Mouse (Mus musculus) C2C12 (cell line): ENCODE data around the gene Caml. TPM values are rescaled to one million over a fixed set of nuclear protein-coding genes. Genes with fewer than 3 reads are reported as not detected.
"Not testable (repeated sequence)": the region's sequence is repeated elsewhere in the genome, so short reads cannot be mapped to it uniquely, and the experiment has no call there.

Experiments used
- H3K27me3 ChIP-seq: one replicate; pipeline ENCODE4 v1.6.1; 2011; ENCODE audit not compliant: control insufficient read depth, insufficient read depth, insufficient read length
- H3K36me3 ChIP-seq: one replicate; pipeline ENCODE4 v1.6.1; 2011; ENCODE audit not compliant: control insufficient read depth, insufficient read depth
- H3K4me3 ChIP-seq: one replicate; pipeline ENCODE4 v1.5.1; 2011; ENCODE audit warnings: mild to moderate bottlenecking, control low read depth; ENCODE audit not compliant: poor library complexity, insufficient read depth, severe bottlenecking
- H3K79me2 ChIP-seq: one replicate; pipeline ENCODE4 v1.6.1; 2011; ENCODE audit not compliant: control insufficient read depth, insufficient read depth
- H3K79me3 ChIP-seq: one replicate; pipeline ENCODE4 v1.6.1; 2011; ENCODE audit warnings: low read depth, control low read depth
- H3ac ChIP-seq: one replicate; pipeline ENCODE3; 2011; ENCODE audit warnings: low read depth; ENCODE audit not compliant: control insufficient read depth, insufficient read length
- CEBPB ChIP-seq: IDR thresholded peaks from one replicate; pipeline ENCODE4 v1.6.1; 2011; ENCODE audit warnings: low read depth, mild to moderate bottlenecking, control low read depth, moderate library complexity
- CTCF ChIP-seq: IDR thresholded peaks from one replicate; pipeline ENCODE4 v1.5.1; 2011; ENCODE audit not compliant: control insufficient read depth, insufficient read depth, insufficient read length
- FOSL1 ChIP-seq: IDR thresholded peaks from one replicate; pipeline ENCODE4 v1.8.0; 2011; ENCODE audit warnings: mild to moderate bottlenecking, low read length; ENCODE audit not compliant: poor library complexity, insufficient read depth, severe bottlenecking
- MAX ChIP-seq: IDR thresholded peaks from one replicate; pipeline ENCODE4 v1.6.1; 2011; ENCODE audit warnings: mild to moderate bottlenecking, control low read depth
- MYOD1 ChIP-seq: IDR thresholded peaks from one replicate; pipeline ENCODE4 v1.6.1; 2011; ENCODE audit warnings: low read depth; ENCODE audit not compliant: control insufficient read depth, insufficient read length
- MYOG ChIP-seq: IDR thresholded peaks from one replicate; pipeline ENCODE4 v1.6.1; 2011; ENCODE audit not compliant: control insufficient read depth, insufficient read length; ENCODE audit errors: extremely low read depth
- USF1 ChIP-seq: IDR thresholded peaks from one replicate; pipeline ENCODE4 v1.6.1; 2011; ENCODE audit warnings: low read depth, mild to moderate bottlenecking, control low read depth, moderate library complexity
- long read RNA-seq, 2 experiments: library from polyadenylated mRNA; unstranded; transcript quantifications; one replicate each; pipeline ENCODE4 v2.0.0; 2019 to 2020
- polyA plus RNA-seq: library from polyadenylated mRNA; unstranded; fragments of >200 nt; fragmentation: generic; extraction: Trizol; gene quantifications from one replicate; pipeline ENCODE4 v1.2.1, GENCODE M21; 2012; ENCODE audit warnings: missing spikeins

Gene Caml
- polyA plus RNA-seq: 32.1 TPM
- long read RNA-seq, experiment 1, transcript Caml-201 (4 exons, 1,382 nt): major isoform, 32 of 36 reads
- long read RNA-seq, experiment 1, partial matches to known transcripts: 2 of 36 reads
- long read RNA-seq, experiment 1, other reads (novel, unspliced or antisense): 2 of 36 reads
- long read RNA-seq, experiment 2, transcript Caml-201 (4 exons, 1,382 nt): major isoform, 49 of 52 reads
- long read RNA-seq, experiment 2, partial matches to known transcripts: 0 of 52 reads
- long read RNA-seq, experiment 2, other reads (novel, unspliced or antisense): 3 of 52 reads

DNA sequence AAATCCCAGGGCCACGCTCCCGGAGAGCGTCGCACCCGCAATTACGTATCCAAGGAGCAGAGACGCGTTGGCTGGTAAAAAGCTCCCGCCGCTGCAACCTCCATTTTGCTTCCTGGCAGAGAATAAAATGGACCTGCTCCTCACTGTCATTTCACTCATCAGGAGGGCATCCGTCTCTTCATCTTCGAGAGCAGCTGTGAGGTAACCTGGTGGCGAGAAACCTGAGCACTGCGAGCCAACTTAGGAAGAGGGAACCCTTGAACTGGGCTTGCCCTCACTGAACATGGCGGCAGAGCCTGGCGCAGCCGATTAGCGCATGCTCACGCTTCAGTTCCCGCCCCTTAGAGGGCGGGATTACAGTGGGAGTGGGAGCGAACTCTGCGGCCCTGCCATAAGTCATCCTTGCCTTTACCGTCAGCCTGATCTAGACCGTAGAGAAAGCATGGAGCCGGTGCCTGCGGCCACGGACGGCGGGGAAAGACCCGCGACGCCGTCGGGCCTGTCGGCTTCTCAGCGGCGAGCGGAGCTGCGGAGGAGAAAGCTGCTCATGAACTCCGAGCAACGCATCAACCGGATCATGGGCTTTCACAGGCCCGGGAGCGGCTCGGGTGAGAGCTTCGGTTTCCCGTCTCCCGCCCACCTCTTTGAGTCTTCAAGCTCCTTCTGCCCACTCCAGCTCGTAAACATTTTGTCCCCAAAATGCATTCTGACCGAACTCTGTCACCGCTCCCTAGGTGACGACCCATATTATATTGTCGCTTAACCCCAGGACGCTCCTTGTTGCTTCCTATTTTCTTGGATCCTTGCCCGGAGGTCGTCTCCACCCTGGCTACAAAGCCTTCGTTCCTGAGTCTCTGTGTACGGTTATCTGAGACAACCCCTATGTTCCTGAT lies at the start of gene Caml:
Gene Caml, plus strand, starts transcription at position 357 of the 893 bp plus-strand sequence.
- no peak for TF ChIP-seq MYOD1
- TF ChIP-seq MYOG: no peak
- TF ChIP-seq USF1: no peak
- no peak for TF ChIP-seq MAX
- no peak for TF ChIP-seq CEBPB
- TF ChIP-seq CTCF: no peak
- no peak for TF ChIP-seq FOSL1
- Histone ChIP-seq H3K79me2 (peaks cover 47% of the 10 kb centered on the region), H3ac (peak within 1 kb of the TSS; percentile 74), H3K4me3 (peak within 1 kb of the TSS; percentile 87), H3K27me3 (no peaks in the 10 kb centered on the region), H3K36me3 (peaks cover 13% of the 10 kb centered on the region), H3K79me3 (peaks cover 20% of the 10 kb centered on the region)

- peaks cover 1% of the 10 kb centered on the region for H3K36me3 ChIP-seq
- no peaks in the 10 kb centered on the region for H3K27me3 ChIP-seq
- H3K79me3 ChIP-seq: peaks cover 22% of the 10 kb centered on the region
- no peak within 1 kb of the TSS for H3ac ChIP-seq
- H3K4me3 ChIP-seq: no peak within 1 kb of the TSS
- no peak for TF ChIP-seq CTCF
- TF ChIP-seq MYOD1: no peak
- peaks cover 38% of the 10 kb centered on the region for H3K79me2 ChIP-seq
Observed at GRCm38 (mm10) chr13:55573432-55573831, 49.4 kb upstream of the Caml start, which contains the start of gene Tmed9. Gene Tmed9 (plus strand): TSS chr13:55573732.

DNA sequence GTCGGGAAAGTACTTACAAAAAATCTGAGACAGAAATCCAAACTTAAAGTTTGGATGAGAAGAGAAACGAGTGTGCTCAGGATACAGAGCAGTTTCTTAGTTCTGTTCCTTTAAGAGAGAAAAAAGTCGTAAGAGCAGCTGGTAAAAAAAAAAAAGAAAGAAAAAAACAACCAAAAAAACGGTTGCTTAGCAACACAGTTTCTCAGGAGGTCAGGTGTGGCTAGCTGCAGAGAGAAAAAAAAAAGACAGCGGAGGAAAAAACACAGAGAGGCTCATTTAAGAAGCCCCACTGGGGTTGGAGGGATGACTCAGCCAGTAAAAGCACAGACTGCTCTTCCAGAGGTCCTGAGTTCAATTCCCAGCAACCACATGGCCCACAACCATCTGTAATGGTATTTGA lies 48.5 kb upstream of the Caml start:
- H3K4me3 ChIP-seq: no peak overlapping the region
- no peak overlapping the region for H3ac ChIP-seq

DNA sequence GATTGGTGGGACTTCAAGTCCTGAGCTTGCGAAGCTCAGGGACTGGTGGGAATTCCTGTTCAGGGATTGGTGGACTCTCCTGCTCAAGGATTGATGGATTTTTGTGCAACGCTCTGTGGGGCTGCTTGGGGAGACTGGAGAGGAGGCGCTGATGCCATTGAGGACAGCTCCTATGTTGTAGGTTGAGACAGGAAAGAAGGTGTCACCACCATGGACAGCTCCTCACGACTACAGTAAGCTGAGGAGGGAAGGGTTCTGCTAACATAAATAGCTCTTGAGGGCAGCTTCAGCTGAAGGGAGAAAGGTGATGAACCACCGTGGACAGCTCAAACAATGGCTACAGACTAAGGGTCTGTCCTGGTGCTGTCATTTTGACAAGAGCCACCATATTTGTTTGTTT lies 46.9 kb upstream of the Caml start:
- TF ChIP-seq FOSL1 (no peak), MAX (no peak), MYOG (no peak), USF1 (no peak), CTCF (no peak), CEBPB (no peak), MYOD1 (no peak)
- Histone ChIP-seq H3K36me3 (no peaks in the 10 kb centered on the region), H3K27me3 (no peaks in the 10 kb centered on the region), H3K4me3 (no peak overlapping the region), H3K79me2 (peaks cover 15% of the 10 kb centered on the region), H3K79me3 (peaks cover 2% of the 10 kb centered on the region), H3ac (no peak overlapping the region)

More for the DNA sequence above, 48.5 kb upstream of the Caml start:
- H3K79me2 ChIP-seq: peaks cover 29% of the 10 kb centered on the region
- no peaks in the 10 kb centered on the region for H3K36me3 ChIP-seq
- H3K27me3 ChIP-seq: no peaks in the 10 kb centered on the region
- peaks cover 15% of the 10 kb centered on the region for H3K79me3 ChIP-seq
- TF ChIP-seq USF1 (no peak), MYOG (no peak), MYOD1 (no peak), CTCF (no peak), MAX (no peak), FOSL1 (no peak), CEBPB (no peak)

GRCm38 (mm10) chr13:55576872-55577271 lies 45.9 kb upstream of the Caml start:
- not testable (repeated sequence) for H3K36me3 ChIP-seq, H3K27me3 ChIP-seq, H3K79me2 ChIP-seq, H3ac ChIP-seq, H3K79me3 ChIP-seq, H3K4me3 ChIP-seq

- Histone ChIP-seq H3K79me2 (no peaks in the 10 kb centered on the region), H3K79me3 (no peaks in the 10 kb centered on the region), H3K27me3 (no peaks in the 10 kb centered on the region), H3K4me3 (no peak overlapping the region), H3ac (no peak overlapping the region), H3K36me3 (no peaks in the 10 kb centered on the region)
- no peak for TF ChIP-seq CTCF
- TF ChIP-seq USF1: no peak
- no peak for TF ChIP-seq MYOD1
- no peak for TF ChIP-seq CEBPB
- TF ChIP-seq MYOG: no peak
- no peak for TF ChIP-seq FOSL1
- TF ChIP-seq MAX: no peak
Observed at GRCm38 (mm10) chr13:55578086-55578485, 44.7 kb upstream of the Caml start.
